Mouse (Mus musculus) heart, adult 9 months (tissue): ENCODE data around the gene Sfmbt1.
"Not testable (repeated sequence)": the region's sequence is repeated elsewhere in the genome, so short reads cannot be mapped to it uniquely, and the experiment has no call there.

Experiments used
- DNase-seq, 2 experiments: peaks; one replicate each; pipeline ENCODE4 v3.0.0; 2022; ENCODE audit warnings: low spot score in 2 of 2

Gene Sfmbt1

DNA sequence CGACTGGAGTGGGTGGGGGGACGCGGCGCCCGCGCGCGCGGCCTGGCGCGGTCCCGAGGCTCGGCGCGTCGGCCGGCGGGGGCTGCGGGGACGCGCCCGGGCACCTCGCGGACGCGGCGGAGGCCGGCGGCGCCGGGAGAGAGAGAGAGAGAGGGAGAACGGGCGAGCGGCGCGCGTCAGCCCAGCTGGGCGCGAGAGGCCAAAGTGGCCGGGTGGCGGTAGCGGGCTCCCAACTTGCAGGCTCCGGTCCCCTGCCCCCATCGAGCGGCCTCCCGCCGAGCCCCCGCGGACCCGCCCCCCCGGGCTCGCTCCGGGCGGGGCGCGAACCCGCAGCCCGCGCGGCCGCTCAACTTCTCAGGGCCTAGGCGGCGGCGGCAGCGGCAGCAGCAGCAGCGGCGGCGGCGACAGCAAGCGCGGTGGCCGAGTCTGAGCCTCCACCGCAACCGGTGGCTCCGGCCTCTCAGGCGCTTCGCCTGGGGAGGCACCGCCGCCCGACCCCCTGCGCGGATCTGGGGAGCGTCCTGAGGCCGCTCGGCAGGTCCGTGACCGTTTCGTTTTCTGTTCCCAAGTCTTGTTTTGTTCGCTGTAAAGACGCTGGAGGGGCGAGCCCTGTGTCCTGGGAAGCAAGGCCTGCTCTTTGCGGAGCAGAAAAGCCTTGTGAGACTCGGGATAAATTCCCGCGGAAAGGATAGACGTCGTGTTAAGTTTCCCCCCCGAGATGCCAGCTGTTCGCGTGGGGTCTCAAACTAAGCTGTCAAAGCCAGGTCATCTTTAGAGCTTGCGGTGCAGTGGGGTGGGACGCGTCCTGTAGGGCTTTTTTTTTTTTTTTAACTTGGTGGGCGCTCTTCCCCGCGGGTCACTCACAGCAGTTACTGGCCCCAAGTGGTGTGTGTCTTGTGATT is 1.7 kb downstream of the Sfmbt1 start:
- peak; percentile 43 to 50 for DNase-seq

DNA sequence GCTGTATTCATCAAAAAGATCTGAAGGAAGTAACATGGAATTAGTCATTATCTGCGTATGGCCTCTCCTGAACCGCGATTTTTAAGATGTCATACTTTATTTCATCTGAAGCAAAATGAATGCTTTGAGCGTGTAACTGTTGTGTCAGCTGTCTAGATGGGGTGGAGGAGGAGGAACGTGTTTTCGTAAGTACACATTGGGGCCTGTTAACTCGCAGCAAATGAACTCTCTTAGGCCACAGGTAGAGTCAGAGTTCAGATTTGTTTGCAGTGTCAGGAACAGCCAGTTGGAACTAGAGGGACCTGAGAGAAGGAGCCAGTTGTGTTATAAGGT is 2.3 kb downstream of the Sfmbt1 start:
- no peak for DNase-seq

DNA sequence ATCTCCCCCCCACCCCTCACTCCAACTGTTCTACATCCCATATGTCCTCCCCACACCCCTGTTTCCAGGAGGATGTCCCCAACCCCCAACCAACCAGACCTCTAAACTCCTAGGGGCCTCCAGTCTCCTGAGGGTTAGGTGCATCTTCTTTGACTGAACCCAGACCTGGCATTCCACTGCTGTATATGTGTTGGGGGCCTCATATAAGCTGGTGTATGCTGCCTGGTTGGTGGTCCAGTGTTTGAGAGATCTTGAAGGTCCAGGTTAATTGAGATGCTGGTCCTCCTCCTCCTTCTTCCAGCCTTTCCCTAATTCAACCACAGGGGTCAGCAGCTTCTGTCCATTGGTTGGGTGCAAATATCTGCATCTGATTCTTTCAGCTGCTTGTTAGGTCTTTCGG is 4.0 kb downstream of the Sfmbt1 start:
- not testable (repeated sequence) for DNase-seq

DNA sequence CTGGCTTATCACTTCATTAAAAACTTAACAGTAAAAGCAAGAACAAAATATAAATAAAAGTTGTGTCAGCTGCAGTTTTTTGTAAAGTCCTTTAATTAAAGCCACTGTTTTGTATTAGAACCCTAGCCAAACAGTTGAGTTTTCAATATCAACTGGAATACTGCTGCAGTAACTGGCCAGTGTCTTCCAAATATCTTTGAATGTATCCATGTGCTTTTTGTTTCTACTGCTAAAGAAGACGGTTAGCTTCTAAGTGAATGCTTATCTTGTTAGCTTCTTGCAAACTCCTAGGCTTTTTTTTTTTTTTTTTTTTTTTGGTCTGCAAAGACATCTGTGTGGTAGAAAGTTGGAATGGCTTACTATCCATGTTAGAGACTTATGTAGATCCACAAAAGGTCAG is 4.9 kb downstream of the Sfmbt1 start:
- DNase-seq: no peak

DNA sequence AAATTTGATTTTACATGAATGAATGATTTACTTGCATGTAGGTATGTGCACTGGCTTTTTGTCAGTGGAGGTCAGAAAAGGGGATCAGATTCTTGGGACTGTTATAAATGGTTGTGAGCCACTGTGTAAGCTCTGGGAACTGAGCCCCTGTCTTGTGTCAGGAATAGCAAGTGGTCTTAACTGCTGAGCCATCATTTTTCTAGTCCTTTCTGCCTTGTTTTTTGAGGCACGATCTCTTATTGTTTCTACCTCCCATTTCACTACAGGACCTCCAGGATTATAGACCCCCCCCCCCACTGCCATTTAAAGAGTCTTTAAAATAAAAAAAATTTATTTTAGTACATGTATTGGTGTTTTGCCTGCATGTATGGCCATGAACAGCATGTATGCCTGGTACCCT is 7.2 kb downstream of the Sfmbt1 start:
- DNase-seq: no peak

DNA sequence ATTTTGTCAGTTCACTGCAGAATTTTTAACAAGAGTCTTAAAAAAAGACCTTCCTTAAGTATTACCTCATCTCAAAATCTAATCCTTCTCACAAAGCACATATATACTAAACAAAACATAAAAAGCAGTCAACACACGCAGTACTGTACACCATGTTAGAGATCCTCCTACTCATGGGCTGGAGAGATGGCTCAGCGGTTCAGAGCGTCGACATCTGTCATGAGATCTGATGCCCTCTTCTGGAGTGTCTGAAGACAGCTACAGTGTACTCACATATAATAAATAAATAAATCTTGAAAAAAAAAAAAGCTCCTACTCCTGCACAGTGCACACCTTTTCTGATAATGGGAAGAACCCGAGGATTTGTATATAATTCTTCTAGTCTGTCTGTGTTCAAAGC is 7.8 kb downstream of the Sfmbt1 start:
- no peak for DNase-seq

DNA sequence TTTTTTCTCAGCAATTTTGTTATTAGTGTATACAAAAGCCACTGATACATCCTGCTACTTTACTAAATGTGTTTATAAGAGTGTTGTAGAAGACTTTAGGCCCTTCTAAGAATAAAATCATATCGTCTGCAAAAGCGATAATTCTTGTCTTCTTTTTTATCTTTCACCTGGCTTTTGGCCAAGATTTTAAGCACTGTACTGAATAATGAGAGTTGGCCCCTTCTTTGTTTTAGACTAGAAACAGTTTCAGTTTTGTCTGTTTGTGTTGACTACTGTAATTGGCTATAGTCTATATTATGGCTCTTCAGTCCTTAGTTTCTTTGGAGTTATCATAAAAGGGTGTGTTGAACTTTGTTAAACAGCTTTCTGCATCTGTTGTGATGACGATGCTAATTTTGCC is 17.2 kb downstream of the Sfmbt1 start:
- DNase-seq: no peak

DNA sequence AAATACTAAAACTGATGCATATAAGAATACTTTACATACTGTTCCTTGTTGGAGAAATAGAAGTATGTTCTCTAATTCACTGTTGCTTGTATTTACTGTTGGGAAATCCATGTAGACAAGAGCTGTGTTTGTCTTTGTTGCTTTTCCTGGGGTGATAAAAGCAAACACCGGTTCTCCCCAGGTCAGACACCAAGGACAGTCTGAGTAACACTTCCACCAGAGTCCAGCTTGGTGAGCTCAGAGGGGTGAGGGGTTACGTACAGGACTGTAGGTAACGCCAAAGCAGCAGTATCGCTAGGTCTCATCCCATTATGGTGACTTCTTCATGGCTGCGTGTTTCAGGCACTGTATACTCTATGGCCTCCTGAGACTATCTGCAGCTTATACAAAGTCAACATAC is 20.0 kb downstream of the Sfmbt1 start:
- no peak for DNase-seq

DNA sequence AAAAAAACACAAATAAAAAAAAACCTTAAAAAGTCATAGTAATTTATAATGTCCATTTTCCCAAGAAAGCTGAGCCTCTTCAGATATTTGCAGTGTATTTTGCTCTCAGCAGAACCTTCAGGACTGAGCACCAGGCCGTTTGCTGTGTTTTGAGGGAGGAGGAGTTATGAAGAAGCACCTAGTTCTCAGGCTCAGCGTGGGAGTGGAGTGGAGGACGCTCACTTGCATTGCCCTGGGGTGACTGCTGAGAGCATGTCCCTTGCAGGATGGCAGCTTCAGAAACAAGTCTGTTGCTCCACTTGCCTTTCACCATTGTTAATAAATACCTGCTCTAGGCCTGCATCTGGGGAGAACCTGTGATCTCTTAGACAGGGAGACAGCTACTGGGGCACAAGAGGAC is 21.2 kb downstream of the Sfmbt1 start:
- no peak for DNase-seq

DNA sequence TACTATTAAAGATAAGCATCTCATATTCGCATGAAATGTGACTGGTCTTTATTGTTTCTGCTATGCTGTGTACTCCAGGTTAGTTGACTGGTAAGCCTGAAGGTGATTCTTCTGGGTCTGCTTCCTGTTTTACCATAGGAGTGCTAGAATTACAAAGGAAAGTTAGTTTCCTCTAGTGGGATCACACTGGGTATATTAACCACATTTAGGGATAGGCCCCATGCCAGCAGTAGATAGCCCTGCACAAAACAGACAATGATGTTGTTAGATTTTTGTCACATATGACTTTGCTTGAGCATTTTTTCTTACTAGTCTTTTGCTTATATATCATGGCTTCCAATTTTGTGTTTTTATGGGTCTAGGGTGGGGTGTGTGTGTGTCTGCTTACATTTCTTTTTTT is 21.8 kb downstream of the Sfmbt1 start:
- DNase-seq: no peak

DNA sequence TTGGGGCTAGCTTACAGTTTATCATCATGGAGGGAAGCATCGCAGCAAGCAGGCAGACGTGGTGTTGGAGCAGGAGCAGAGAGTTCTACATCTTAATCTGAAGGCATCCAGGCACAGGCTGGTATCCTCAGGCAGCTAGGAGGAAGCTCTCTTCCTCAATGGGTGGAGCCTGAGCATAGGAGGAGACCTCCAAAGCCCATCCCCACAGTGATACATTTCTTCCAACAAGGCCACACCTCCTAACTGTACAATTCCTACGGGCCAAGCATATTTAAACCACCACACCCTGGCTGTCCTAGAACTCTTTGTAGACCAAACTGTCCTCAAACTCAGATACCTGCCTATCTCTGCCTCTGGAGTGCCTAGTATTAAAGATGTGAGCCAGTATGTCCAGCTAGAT is 29.2 kb downstream of the Sfmbt1 start:
- no peak for DNase-seq

DNA sequence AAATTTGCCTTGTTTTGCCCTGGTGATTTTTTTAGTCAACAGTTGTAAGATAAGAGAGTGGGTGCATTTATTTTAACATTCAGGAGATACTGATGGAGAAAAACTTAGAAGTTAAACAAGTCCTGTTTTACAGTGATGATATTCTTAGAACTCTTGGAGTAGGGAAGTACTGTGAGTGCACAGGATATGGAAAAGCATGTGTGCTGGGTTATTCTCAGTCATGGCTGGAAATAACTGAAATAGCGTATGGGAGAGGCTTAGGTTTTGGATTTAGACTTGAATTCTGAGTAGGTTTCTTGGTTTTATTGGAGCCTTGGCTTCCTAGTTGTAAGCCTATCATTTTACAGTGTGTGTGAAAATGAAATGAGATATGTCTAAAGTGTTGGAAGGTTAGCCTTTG is 31.5 kb downstream of the Sfmbt1 start:
- no peak for DNase-seq

DNA sequence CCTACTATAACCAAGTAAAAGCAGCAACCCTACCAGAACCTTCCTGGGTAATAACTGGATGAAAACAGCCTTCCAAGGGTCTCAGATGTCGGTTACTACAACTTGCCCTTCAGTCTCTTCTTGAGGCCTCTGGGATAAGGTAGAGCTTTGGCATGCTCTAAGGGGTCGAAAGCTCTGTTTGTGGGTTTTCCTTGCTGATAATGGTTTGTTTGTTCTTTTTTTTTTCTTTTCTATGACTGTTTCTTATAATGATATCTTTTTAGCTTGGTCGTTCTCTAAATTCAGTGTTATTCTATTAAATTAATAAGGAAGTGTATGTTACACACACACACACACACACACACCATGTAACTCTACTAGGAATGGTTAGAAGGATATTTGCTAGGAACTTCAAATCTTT is 42.6 kb downstream of the Sfmbt1 start:
- DNase-seq: no peak

DNA sequence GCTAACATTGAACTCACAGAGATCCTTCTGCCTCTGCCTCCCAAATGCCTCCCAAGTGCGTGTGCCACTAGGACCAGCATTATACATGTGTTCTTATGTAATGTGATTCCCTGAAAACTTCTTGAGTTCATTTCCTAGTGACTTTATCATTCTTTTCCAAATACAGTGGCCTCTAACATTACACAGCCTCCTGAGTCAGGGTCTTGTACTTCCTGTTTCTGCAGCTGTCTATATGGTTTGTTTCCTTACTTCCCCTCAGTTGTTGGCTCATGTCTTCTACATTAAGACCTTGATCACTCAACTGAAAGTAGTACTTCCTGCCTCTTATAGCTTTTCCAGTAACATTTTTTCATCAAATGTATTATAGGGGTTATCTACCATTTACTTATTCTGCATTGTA is 46.6 kb downstream of the Sfmbt1 start:
- DNase-seq: peak; percentile 10 to 25

DNA sequence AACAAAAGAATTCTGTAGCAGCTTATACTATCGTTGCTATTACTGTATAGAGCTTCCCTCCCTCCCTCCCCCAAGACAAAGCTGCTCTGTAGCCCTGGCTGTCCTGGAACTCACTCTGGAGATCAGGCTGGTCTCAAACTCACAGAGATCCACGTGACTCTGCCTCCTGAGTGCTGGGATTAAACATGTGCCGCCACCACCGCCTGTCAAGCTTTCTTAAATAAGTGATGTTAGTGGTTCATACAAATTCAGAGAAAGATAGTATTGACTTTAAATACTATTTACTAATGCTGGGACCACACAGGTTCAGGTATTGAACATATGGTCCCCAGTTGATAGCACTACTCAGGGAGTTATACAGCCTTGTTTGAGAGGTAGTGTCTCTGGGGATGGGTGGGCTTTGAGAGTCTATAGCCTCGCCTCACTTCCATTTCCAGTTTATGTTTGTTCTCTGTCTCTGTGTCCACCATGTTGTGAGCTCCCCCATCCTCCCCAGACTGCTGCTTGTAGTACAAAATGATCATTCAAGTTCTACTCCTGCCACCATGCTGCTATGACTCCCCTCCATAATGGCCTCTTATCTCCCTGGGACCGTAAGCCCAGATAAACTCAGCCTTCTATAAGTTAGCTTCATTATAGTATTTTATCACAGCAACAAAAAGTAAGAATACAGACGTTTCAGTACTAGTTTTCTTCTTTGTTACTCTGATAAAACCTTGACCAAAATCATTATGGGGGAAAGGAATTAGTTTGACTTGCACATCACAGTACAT is 47.7 kb downstream of the Sfmbt1 start:
- DNase-seq: no peak

DNA sequence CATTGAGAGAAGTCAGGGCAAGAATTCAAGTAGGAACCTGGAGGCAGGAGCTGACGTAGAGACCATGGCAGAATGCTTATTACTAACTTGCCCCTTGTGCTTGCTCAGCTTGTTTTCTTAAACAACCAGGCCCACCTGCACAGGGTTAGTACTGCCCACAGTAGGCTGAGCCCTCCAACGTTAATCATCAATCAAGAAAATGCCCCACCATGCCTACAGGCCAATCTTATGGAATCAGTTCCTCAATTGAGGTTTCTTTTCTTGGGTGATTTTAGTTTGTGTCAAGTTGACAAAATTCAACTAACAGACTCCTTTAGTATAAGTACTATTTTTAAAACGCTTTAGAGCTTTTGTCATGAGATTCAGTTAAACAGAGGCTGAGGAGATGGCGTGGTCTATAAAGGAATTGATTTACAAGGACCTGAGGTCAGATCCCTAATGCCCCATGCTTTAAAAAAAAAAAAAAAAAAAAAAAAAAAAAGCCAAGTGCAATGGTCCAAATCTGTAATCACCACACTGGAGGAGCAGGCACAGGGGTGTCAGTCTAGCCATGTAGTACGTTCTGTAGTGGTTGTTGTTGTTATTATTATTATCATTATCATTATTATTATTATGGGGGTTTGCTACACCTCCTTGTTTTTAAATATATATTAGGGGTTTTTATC is 48.4 kb downstream of the Sfmbt1 start:
- no peak for DNase-seq

DNA sequence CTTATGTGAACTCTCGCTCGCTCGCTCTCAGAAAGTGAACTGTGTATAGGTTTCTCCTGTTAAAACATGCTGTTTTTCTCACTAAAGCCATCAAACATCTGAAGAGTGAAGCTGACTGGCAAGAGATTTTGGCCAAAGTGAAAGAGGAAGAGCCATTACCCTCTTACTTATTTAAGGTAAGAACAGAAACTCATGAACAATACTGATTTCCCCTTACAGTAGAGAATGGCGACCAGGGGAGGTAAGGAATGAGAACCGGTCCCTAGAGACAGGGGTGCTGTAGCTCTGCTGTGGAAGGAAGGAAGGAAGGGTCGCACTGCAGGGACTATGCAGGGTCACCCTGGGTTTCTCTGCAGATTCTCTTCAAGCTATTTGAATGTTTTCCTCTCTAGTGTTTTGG is 70.0 kb downstream of the Sfmbt1 start:
- no peak for DNase-seq

DNA sequence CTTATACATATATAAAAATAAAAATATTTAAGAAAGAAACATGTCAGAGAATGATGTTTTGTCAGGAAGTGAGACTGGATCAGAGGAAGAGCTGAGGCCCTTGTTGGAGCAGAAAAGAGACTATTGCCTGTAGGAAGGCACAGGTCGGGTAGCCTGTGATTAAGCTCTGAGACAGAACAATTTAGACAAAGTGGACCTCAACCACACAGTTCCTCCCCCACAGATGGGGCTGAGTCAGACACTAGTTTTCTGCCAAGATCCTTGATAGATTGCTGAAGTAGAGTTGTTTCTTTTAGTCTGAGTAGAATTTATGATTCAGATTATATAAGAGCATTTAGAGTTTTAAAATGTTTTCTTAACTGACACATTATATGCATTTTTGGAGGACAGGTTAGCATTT is 74.8 kb downstream of the Sfmbt1 start:
- DNase-seq: no peak

DNA sequence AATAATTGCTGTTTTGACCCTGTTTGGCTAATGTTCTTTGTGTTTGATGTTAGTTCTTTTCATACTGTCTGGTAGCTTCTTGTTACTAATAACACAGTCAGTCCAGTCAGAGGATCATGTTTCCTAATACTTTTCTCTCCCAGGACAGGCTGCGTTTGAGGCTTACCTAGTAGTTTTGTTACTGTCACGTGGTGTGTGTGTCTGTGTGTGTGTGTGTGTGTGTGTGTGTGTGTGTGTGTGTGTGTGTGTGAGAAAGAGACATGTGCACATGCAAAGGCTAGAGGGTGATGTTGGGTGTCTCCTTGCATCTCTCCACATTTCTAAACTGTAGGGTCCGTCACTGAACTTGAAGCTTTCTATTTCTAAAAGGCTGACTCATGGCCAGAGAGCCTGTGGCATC is 78.2 kb downstream of the Sfmbt1 start:
- no peak for DNase-seq

DNA sequence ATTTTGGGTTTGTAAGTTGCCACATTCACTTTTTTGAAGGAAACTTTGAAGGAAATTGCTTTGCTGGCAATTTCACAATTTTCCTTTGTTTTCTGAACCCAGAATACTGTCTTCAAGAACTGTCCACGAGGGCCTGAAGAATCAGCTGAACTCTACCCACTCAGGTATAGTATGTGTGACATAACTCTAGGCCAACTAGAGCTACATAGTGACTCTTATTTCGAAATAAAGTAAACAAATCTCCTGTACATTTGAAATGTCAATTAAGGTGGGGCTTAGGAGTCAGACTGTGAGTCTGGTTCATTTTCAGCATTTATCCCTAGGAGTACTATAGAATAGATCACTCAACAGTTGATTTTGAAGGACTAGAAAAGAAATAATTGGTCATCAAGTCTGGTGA is 87.1 kb downstream of the Sfmbt1 start:
- DNase-seq: no peak

DNA sequence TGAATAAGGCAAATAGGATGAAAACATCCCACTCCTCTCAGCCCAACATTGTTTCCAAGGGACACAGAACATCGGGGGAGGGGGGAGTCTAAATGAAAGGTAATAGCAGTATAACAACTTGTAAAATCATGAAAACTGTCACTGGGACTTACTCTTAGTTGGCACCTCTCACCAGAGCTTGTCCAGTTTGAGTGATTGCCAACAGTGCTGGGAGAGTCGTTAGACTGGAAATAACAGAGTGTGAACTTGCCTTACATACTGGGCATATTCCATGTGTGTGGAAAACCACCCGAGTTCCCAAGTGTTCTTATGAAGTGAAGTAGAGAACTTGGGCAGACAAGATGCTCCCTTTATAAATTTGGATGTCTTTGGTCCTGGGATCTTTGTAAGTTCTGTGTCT is 106.5 kb downstream of the Sfmbt1 start:
- DNase-seq: no peak

DNA sequence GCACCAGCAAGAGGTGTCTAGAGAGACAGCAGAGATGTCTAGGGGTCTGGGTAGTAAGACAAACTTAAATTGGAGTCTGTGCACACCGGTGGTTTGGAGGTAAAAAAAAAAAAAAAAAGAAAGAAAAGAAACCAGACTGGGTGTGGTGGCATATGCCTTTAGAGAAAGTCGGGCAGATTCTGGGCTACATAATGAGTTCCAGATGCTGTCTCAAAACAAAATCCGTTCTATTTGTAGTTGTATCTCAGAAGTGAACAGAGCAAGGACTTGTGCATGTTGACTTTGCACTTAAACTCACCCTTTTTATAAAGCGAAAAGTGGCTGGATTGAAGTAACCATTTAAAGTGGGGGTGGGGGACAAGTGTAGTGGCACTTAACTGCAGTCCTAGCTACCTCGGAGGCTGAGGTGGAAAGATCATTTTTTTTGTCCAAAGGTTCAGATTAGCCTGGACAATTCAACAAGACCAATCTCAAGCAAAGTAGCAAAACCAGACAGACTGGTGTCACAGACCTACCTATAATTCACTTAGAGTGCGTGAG is 109.9 kb downstream of the Sfmbt1 start:
- no peak for DNase-seq
